Mouse (Mus musculus) ES-Bruce4 (cell line): ENCODE results near the gene Ddx28.

Experiments used
- CTCF ChIP-seq: IDR thresholded peaks from one replicate; pipeline ENCODE4 v1.8.1; 2011; ENCODE audit warnings: low read depth, low read length
- POLR2A ChIP-seq: IDR thresholded peaks from one replicate; pipeline ENCODE4 v1.8.1; 2011; ENCODE audit warnings: low read length; ENCODE audit not compliant: insufficient read depth

GRCm38 (mm10) chr8:106018039-106018438, 6.4 kb upstream of the Ddx28 start:
- no peak for TF ChIP-seq CTCF
- no peak for TF ChIP-seq POLR2A
